Mouse (Mus musculus) lung, postnatal 10 days (tissue): ENCODE data around the gene Cd68.

ENCODE experiments used
- DNase-seq: peaks from one replicate; pipeline ENCODE4 v3.0.0; 2021

The Cd68 gene

DNA sequence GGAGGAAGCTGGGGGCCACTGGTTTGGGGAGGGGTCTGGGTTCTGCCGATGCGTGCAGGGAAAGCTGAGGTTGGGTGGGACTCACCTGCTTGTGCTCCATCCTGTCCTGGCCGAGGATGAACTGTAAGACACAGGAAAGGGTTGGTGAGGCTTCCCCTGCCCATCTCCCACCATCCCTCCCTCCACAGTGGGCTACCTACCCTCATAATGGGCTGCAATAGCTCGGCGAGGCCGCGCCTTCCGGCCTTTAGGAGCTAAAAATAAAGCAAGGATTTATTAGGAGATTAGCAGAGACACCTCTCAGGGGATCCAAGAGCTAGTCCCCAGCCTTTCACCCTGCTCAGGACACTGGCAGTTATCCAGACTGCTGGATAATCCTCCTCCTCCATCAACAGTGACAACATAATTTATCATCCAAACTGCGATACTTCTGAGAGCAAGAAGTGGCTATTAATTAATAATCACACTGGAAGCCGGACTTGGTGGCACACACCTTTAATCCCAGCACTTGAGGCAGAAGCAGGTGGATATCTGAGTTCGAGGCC lies 27.5 kb upstream of the Cd68 start:
- no peak for DNase-seq

DNA sequence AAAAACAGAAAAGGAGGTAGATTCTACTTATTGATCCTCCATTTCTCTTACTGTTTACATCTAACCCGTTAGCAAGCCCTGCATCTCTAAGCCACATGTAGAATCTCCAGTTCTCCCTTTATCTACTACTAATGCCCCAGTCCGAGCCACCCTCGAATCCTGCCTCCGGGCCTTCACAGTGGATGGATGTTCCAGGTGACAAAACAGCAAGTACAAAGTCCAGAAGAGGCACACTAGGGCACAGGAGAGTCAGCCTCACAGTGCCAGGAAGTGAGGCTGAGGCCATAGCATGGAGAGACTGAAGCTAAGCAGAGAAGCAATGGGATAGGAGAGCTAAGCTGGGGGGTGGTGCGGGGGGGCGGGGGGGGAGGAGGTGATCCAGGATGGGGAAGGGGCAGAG lies 26.9 kb upstream of the Cd68 start:
- DNase-seq, result no peak

DNA sequence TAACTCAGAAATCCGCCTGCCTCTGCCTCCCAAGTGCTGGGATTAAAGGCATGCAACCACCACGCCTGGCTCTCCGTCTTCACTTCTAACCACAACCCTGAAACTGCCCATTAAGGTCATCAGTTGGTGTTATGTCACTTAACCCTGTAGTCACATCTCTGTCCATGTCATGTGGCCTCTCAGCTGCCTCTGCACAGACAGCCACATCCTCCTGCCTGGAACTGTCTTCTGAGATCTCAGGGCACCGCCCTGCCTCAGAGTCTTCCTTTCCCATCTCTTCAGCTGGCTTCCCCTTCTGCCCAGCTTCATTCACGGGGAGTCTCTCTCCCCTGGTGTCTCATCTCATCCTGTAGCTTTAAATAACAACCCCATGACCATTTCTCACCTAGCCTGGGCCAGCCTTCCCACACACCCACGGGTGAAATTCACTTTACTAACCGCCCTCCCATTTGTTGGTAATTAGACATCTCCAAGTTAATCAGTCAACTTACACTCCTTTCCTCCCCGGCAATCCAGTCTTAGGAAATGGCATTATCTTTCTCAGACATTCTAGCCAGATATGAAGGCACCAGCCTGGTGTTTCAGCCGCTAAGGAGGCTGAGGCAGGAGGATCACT lies 26.4 kb upstream of the Cd68 start:
- DNase-seq, result no peak

DNA sequence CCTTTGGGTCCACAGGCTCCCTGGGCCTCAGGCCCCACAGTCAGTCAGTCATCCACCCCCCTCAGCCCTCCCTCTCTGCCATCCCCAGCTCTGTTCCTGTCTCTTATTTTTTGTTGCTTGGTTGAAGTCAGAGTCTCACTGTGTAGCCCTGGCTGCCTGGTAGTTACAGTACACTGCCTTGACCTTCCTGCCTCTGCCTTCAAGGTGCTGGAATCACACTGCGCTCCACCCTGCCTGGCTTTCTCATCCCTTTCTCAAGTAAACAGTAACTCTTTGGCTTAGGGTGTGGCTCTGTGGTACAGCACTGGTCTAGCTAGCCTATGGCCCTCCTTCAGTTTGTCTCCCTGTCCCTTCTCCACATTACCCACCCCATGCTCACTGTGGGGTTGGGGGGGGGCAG lies 23.9 kb upstream of the Cd68 start:
- DNase-seq, result no peak

DNA sequence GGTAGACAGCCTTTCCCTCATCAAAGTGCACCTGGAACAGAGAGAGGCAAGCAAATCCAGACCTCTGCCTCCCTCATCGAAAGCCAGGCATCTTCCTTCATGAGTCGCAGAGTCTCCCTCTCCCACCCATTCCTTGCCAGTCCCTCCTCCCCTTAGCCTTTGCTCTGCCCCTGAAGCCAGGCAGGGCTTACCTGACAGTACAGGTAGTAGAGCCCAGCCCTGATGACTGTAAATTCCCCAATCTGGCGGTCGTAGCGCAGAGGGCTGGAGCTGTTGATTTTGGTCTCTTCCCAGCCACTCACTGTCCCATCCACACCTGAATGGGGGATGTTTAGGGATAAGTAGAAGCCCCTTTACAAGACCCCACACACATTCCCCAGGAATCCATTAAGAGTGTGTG lies 21.1 kb upstream of the Cd68 start:
- no peak for DNase-seq

DNA sequence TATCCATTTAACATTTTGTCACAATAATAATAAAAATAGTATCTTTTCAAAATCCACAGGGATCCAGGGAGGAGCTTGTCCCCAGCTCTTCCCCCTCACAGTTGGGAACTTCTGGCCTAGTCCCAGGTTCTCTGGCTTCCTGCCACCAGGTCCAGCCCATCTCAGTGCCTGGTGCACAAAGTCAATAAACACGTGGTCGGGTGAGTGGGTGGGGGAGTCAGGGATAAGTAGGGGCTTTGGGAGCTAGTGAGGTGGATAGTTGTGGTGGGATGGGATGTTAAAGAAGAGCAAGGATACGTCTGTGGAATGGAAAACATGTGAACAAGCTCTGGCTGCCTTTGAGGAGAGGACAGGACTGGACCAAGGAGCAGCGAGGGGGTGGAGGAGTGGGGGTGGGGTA lies 20.4 kb upstream of the Cd68 start:
- peak; percentile 92 for DNase-seq

DNA sequence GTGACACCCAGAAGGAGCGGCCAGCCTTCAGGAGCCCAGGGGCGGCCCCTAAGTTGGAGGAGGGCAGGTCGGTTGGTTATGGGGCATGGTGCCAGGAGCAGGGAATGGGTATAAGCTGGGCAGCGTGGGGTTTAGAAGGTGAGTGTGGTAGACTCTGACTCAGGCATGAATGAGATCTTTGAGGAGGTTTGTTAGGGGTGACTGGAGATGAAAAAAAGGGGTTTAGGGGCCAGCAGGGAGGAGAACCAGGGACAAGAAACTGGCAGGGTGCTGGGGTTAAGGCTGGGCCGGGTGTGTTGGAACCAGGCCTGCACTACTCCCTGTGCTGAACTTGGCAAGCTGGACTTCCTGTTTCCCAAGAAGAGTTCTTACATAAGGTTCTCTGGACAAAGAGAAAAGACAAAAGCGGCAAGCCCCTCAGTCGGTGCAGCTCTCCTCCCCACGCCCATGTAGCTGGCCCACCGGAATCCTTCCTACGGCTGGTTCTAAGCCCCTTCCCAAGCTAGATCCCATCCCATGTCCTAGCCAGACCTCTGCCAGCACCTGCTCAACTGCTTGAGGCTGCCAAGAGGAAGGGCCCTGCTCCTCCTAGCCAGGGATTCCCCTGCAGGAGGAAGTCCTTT lies 19.7 kb upstream of the Cd68 start, which contains the start of gene Tnfsf13:
Tnfsf13 (minus strand) TSS at position 259 of the 623 bp plus-strand sequence.
- DNase-seq, result peak; percentile 91

DNA sequence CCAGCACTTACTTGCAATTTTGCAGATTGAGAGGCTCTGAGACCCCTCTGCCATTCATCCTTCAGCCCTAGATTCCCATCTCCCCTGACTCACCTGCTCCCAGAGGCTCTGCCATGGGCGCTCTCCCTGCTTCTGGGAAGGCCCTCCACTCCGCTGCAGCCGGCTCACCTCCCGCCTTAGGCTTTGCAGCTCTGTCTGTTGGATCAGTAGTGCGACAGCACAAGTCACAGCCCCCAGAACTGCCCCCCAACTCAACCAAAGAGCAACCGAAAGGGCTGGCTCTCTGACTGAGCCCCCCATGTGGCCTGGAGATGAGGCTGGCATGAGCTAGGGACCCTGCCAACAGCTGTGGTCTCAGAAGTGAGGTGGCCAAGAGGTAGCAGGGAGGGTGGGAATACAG lies 19.0 kb upstream of the Cd68 start:
- no peak for DNase-seq

DNA sequence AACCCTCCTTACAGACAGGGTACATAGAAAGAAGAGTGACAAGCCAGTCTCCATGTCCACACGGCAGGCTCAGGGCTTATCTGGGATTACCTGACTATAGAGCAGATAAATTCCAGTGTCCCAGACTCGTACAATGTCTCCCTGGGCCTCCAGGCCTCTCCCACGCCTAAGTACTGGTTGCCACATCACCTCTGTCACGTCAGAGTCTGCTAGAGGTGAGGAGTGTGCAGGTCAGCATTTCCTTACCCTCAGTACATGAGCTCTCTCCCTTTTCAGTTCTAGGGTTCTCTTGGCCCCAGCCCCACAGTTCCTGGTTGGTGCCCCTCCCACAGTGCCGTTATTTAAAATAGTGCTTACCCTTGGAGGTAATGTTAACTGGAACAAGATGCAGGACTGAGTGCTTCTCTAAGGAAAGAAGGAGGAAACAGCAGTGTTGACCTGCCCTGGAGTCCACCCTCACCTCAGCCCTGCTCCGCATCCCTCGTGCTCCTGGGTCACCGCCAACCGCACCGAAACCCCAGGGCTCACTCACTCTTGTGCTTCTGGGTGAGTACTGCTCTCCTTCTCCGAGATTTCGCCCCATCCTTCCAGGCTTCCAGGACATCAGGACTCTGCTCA lies 18.3 kb upstream of the Cd68 start:
- DNase-seq, result peak; percentile 45

DNA sequence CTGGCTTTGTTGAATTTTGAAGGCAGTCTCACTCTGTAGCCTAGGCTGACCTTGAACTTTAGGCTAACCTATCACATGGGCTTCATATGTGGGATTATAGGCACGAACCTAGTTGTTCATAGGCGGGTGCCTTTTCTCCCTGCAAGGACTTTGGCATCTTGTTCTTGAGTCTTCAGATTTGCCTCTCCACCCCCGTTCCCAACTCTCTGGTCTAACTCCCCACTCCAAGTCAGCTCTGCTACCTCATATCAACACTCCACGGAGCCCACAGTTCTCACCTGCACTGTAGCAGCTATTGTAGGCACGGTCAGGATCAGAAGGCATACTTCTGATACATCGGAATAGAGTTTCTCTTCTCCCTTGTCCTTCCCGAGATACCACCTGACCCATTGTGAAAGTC lies 17.6 kb upstream of the Cd68 start:
- no peak for DNase-seq

DNA sequence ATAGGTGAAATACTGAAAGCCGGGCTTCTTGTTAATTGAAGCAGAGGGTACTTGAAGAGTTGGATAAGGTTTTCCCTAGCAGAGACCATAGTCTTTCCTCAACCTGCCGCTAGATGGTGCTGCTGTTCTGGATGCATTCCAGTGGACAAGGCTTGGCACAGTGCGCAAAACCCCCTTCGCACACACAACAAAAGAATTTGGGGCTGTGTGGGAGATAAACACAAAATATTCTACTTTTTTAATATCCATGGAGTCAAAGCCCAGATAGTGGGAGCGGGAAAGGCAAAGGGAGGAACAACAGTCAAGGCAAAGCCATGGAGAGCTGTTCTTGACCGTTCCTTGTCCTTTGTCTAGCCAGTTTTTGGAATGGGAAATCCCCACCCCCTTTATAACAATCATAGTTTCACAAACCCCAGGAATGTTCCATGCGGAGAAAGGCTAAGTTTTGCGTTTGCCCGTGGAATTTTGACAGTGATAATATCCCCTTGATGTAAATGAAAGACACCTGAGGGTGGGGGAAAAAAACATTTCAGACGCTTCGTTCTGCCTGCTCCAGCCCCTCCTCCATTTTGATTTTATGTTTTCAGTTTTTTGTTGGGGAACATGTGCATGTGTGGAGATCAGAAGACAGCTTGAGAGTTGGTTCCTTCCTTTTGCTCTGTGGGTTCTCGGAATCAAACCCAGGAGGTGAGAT lies 17.0 kb upstream of the Cd68 start:
- DNase-seq, result peak; percentile 96

DNA sequence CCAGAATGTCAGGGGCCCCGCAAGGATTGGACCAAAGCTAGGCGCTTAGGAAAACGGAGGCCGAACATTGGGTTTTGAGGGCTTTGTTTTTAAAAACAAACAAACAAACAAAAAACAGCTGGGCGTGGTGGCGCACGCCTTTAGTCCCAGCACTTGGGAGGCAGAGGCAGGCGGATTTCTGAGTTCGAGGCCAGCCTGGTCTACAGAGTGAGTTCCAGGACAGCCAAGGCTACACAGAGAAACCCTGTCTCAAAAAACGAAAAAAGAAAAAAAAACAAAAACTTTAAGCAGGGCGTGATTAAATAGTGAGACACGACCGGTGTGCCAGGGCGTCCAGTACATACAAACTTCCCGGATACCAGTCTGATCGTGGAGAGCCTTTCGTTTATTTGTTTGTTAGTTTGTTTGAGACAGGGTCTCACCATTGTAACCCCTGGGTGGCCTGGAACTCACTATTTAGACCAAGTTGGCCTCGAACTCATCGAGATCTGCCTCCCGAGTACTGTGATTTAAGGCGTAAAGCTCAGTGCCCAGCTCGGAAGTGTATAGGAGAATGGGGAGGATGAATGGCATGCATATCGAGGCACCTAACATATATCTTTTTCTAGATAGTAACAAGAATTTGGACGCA lies 16.4 kb upstream of the Cd68 start:
- DNase-seq, result no peak

DNA sequence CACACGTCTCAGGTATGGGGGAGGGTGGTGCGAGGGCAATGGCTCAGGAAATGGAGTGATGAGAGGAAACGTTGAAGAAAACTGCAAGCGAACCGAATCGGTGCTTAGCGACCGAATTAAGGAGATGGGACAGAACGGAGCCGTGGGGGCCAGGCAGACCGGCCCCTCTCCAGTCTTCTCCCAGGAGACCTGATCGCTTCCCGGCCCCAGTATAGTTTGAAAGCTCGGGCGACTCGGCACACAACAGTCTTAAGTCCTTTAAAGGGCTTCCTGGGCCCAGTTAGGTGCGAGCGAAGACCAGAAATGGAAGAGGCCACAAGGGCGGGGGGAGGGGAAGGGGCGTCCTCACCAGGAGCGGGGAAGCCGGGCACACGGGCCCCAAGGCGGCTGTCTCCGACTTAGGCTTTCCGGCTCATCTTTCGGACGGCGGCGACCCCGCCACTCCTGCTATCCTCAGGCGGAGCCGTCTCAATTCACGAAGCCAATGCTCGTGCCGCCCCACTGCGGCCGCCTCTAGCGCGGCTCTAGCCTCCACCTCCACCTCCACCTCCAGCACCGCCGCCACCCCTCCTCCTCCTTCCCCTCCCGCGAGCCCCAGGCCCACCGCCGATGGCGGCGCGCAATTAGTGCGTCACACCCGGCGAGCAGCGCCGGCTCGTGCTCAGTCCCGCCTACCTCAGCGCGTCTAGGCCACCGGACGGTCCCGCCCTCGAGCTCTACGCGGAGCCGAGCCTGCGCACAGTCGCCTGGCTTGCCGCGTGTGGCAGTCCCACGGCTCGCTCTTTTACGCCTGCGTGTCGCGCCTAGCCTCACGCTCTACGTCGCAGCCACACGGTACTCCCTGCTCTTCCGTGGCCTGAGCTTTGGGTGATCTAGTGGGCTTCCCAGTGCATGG lies 15.6 kb upstream of the Cd68 start, which contains the start of gene Senp3:
Senp3 (minus strand) TSS at position 771 of the 895 bp plus-strand sequence.
- DNase-seq, result peak; percentile 98

DNA sequence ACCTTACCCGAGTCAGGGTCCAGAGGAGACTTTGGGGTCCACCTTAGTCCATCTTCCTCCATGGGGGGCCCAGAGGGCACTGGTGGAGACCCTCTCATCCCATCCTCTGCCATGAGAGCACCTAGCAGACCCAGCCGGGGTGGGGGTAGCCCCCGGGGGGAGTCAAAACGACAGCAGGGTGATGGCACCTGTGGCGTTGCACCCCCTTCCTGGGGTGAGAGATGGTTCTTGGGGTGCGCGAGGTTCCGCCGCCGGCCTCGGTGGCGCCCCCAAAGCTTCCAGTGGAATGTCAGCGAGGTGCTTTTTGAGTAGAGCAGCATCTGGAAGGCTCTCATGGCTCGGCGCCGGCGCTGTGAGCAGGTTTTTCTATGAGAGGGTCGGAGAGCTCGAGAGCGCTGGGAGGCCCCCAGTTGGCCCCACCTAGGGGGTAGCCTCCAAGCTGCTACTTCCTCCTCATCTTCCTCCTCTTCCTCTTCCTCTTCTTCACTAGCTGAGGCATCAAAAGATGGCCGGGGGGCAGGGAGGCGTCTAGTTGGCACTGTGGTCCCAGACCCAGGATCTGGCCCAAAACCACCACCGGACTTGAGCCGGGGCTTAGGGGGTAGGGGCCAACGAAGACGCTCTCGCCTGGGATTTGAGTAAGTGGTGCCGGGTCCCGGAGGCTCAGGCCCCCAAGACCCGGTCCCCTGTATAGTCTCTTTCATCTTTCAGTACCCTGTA lies 14.3 kb upstream of the Cd68 start:
- DNase-seq, result no peak

DNA sequence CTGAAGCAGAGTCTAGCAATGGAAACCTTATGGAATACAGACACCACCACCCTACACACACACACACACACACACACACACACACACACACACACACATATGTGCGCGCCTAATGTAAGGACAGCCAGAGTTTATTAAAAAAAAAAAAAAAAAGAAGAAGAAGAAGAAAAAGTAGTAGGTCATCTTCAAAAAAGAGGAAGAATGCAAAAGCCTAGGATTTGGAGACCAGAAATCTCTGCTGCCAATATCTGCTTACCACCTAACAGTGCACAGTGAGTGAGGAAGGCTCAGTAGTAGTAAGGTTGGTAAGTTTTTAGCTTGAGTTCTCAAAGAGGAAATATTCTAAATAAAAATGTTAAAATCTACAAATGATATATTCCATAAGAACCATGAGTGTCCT lies 13.2 kb upstream of the Cd68 start:
- DNase-seq, result no peak

DNA sequence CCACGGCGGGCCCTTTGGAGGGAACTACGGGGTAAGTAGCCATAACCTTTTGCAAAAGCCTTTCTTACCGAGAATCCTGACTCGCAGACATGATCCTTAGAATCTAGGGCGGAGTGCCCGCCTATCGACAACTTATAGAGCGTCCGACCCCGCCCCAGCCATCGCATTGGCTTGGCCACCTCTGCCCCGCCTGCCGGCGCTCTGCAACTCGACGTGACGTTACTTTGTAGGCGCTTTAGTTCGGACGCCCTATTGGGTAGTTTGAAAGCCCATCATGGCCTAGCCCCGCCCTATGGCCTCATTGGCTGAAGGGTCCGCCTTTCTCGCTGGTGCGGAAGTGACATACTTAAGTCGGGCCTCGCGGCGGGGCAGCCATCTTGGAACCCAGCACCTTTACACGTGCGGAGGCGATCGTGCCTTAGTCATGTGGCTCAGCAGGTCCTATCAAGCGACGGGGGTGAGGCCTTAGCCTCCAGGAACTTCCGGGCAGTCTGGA lies 6.3 kb upstream of the Cd68 start, which contains the start of gene Eif4a1:
Eif4a1 (minus strand) TSS at position 213 of the 496 bp plus-strand sequence.
- peak; percentile 100 for DNase-seq

DNA sequence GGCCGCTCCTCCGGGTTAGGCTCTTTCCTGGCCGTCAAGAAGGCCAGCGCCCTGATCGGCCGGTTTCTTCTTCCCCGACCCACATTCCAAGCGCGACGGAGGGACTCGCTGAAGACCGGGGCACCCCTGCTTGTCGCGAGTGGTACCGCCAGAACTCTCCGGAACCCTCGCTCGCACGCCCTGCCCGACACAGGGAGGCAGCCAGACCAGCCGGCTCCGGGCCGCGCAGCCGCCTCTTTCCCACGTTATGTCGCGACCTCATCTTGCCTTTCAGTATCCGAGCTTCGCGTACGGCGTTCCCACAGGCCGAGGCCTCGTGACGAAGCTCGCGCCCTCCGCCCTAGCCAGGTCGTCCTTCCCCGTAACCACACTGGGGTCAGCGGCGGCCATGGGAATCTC lies 5.8 kb upstream of the Cd68 start:
- DNase-seq, result no peak

DNA sequence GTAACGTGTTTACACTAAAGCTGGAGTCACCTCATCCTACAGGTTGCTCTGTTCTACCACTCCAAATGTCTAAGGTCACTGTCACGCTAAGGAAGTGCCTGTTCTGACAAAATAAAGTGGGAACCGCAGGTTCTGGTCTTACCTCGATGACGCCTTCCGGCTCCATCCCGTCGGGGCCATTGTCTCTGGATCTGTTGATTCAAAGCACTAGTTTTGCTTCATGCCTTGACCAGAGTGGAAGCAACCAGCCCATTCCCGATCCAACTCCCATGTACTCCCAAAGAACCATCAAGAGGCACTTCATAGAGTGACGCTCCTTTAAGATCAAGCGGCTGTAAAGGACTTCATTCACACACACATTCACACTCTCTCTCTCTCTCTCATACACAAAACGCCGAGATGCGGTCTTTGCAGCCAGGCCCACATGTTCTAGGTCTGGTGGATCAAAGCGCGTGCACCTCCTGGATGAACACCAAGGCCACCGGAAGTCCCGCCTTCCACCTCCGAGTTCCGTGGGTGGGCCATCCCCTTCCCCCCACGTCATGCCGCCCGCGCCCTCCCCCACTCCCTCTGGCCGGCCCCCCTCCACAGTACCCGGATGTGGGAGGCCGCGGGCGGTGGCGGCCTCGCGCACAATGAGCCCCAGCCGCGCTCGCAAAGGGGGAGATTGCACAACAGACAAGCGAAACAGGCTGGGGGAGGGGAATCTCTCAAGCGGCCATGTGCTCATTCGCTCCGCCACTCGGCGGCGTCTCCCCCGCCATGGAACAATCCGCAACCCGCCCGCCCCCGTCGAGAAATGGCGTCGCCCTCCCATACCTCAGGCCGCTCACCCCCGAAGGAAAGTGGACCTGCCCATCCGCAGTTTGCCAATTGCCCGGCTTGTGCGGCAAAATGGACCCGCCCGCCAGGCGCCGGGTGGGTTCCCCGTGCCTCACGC lies 5.1 kb upstream of the Cd68 start:
- peak; percentile 97 for DNase-seq

DNA sequence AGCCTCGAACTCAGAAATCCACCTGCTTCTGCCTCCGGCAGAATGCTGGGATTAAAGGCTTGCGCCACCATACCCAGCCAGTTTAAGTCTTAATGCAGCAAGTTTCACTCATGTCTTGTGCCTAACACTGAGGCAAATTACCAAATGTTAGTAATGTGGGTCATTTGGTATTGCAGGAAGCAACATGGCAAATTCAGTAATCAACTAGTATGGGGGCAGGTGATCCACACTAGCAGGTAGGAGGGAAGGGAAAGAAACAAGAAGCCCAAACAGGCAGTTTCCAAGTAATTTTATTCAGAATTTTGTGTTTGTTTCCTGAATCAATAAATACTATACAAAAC lies 682 bp upstream of the Cd68 start:
- DNase-seq, result no peak

DNA sequence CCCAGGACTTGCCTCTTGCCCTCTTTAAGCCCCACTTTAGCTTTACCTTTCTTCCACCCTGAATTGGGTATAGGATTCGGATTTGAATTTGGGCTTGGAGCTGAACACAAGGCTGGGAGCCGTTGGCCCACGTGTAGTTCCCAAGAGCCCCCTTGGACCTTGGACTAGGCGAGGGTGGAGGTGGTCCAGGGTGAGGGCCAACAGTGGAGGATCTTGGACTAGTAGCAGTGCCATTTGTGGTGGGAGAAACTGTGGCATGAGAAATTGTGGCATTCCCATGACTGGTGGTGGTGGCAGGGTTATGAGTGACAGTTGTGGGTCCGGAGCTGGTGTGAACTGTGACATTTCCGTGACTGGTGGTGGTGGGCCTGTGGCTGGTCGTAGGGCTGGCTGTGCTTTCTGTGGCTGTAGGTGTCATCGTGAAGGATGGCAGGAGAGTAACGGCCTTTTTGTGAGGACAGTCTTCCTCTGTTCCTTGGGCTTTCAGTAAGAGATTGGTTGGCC lies 444 bp downstream of the Cd68 start:
- DNase-seq, result no peak
